Comparison of ENCODE assay signal across 23 mouse cellular contexts in genomic region chr3:53407145-53407544, GRCm38 (mm10). TPM values are rescaled to one million over a fixed set of nuclear protein-coding genes. Genes with fewer than 3 reads are reported as not detected.
DNase-seq lines count a peak whose midpoint lies in the region; ATAC-seq and TF ChIP-seq lines count a peak whose summit lies in the region.
"Had no signal": no experiment of that assay in that cellular context is flagged by ENCODE, and none has a peak within 500 bp of the region (broad histone marks: within the 10 kb centered on the region; RNA-seq: fewer than 3 reads in every experiment).

No protein-coding gene starts in this region.

- no peaks in the 10 kb centered on the region for H3K36me3 ChIP-seq in heart, postnatal 0 days (replicated peaks; ENCODE audit: control insufficient read depth, insufficient read depth, low read length)
- no peaks in the 10 kb centered on the region for H3K36me3 ChIP-seq in heart, embryonic 12.5 days
- no peaks in the 10 kb centered on the region for H3K36me3 ChIP-seq in liver, embryonic 11.5 days (ENCODE audit: control insufficient read depth, insufficient read depth, low read length)
- H3K36me3 ChIP-seq: forebrain, embryonic 12.5 days; heart, embryonic 13.5 days; hindbrain, embryonic 15.5 days; limb, embryonic 15.5 days; midbrain, embryonic 12.5 days; stomach, embryonic 15.5 days had no signal

- intact Hi-C loops in left cerebral cortex, postnatal 25 days (cut with DNase I), result no loop called here

- no peak for TF ChIP-seq EP300 in heart, postnatal 0 days (IDR thresholded peaks at IDR 0.05; ENCODE audit: low read depth)

- 11% methylated on average over 1 of the region's 1 CpGs for WGBS in heart, postnatal 0 days
- 38% methylated on average over 1 of the region's 1 CpGs for WGBS in heart, embryonic 12.5 days
- 77% methylated on average over 1 of the region's 1 CpGs for WGBS in liver, embryonic 11.5 days

- H3K4me2 ChIP-seq in heart, postnatal 0 days (ENCODE audit: low read depth, low read length), result no peak overlapping the region
- no peak overlapping the region for H3K4me2 ChIP-seq in heart, embryonic 12.5 days
- H3K4me2 ChIP-seq in liver, embryonic 11.5 days, result no peak overlapping the region
- H3K4me2 ChIP-seq: forebrain, embryonic 12.5 days; heart, embryonic 13.5 days; hindbrain, embryonic 15.5 days; limb, embryonic 15.5 days; midbrain, embryonic 12.5 days; stomach, embryonic 15.5 days had no signal

- TF ChIP-seq CTCF in heart, postnatal 0 days (IDR thresholded peaks at IDR 0.05; ENCODE audit: low read depth), result no peak

- no peaks in the 10 kb centered on the region for H3K4me1 ChIP-seq in heart, postnatal 0 days (ENCODE audit: control insufficient read depth, insufficient read depth)
- 0 out of 2 replicates have a peak, but pooled peaks cover 3% of the 10 kb centered on the region for H3K4me1 ChIP-seq in heart, embryonic 12.5 days (replicated peaks)
- no peaks in the 10 kb centered on the region for H3K4me1 ChIP-seq in liver, embryonic 11.5 days (replicated peaks; ENCODE audit: control insufficient read depth, insufficient read depth, low read length)
- H3K4me1 ChIP-seq: forebrain, embryonic 12.5 days; hindbrain, embryonic 15.5 days; limb, embryonic 15.5 days; midbrain, embryonic 12.5 days; stomach, embryonic 15.5 days had no signal

- H3K9me3 ChIP-seq in heart, postnatal 0 days (replicated peaks; ENCODE audit: control insufficient read depth, low read length), result no peaks in the 10 kb centered on the region
- H3K9me3 ChIP-seq in heart, embryonic 12.5 days (replicated peaks), result no peaks in the 10 kb centered on the region
- H3K9me3 ChIP-seq in liver, embryonic 11.5 days (ENCODE audit: control insufficient read depth, low read length), result no peaks in the 10 kb centered on the region
- H3K9me3 ChIP-seq: forebrain, embryonic 12.5 days; heart, embryonic 13.5 days; hindbrain, embryonic 15.5 days; limb, embryonic 15.5 days; midbrain, embryonic 12.5 days; stomach, embryonic 15.5 days had no signal

- no peak for DNase-seq in heart, postnatal 0 days (ENCODE audit: low spot score)
- DNase-seq in 3T3-L1 (ENCODE audit: low read depth, low spot score), result peak; percentile 60
- peak; percentile 15 for DNase-seq in R1 (ENCODE audit: low read depth, low spot score)
- peak; percentile 32 for DNase-seq in forelimb bud, embryonic 11.5 days (ENCODE audit: low read depth, low spot score)
- DNase-seq in left cerebral cortex, postnatal 25 days (ENCODE audit: low spot score in 2 of 2), result no peak
- DNase-seq in liver, embryonic 11.5 days (ENCODE audit: low spot score), result no peak
- DNase-seq: cerebellum, adult 2 months; heart, adult 11 months; heart, postnatal 36 days; kidney, postnatal 10 days; right cerebral cortex, postnatal 25 days; thymus, adult 18-20 months; thymus, postnatal 4 days had no signal

- 0 out of 2 replicates have a peak, but pooled peaks have one; percentile 62 for ATAC-seq in heart, postnatal 0 days (ENCODE audit: insufficient read depth, low read depth)
- ATAC-seq in heart, embryonic 12.5 days (ENCODE audit: insufficient number of reproducible peaks, low FRiP score), result no peak
- ATAC-seq in liver, embryonic 11.5 days (replicated peaks; ENCODE audit: low FRiP score), result no peak
- ATAC-seq: intestine, postnatal 0 days; lung, postnatal 0 days had no signal

- H3K27ac ChIP-seq in heart, postnatal 0 days (ENCODE audit: low read depth), result no peak overlapping the region
- H3K27ac ChIP-seq in heart, embryonic 12.5 days (ENCODE audit: poor library complexity, severe bottlenecking), result no peak overlapping the region
- no peak overlapping the region for H3K27ac ChIP-seq in liver, embryonic 11.5 days (ENCODE audit: low read depth, low read length)
- H3K27ac ChIP-seq: forebrain, embryonic 12.5 days; heart, embryonic 13.5 days; hindbrain, embryonic 15.5 days; layer of hippocampus, adult 2 months; limb, embryonic 15.5 days; midbrain, embryonic 12.5 days; stomach, embryonic 15.5 days had no signal

- no peak overlapping the region for H3K9ac ChIP-seq in heart, postnatal 0 days (replicated peaks; ENCODE audit: low read depth, low read length)
- no peak overlapping the region for H3K9ac ChIP-seq in heart, embryonic 12.5 days
- no peak overlapping the region for H3K9ac ChIP-seq in liver, embryonic 11.5 days (ENCODE audit: low read depth, low read length)
- H3K9ac ChIP-seq: forebrain, embryonic 12.5 days; heart, embryonic 13.5 days; hindbrain, embryonic 15.5 days; limb, embryonic 15.5 days; midbrain, embryonic 12.5 days; stomach, embryonic 15.5 days had no signal

- no peaks in the 10 kb centered on the region for H3K27me3 ChIP-seq in heart, postnatal 0 days (ENCODE audit: control insufficient read depth, insufficient read depth, low read length)
- no peaks in the 10 kb centered on the region for H3K27me3 ChIP-seq in heart, embryonic 12.5 days (replicated peaks)
- no peaks in the 10 kb centered on the region for H3K27me3 ChIP-seq in liver, embryonic 11.5 days (replicated peaks; ENCODE audit: control insufficient read depth, insufficient read depth, low read length)
- H3K27me3 ChIP-seq: forebrain, embryonic 12.5 days; heart, embryonic 13.5 days; hindbrain, embryonic 15.5 days; limb, embryonic 15.5 days; midbrain, embryonic 12.5 days; stomach, embryonic 15.5 days had no signal

- H3K4me3 ChIP-seq in heart, postnatal 0 days (ENCODE audit: low read depth, low read length), result no peak overlapping the region
- no peak overlapping the region for H3K4me3 ChIP-seq in heart, embryonic 12.5 days
- H3K4me3 ChIP-seq in liver, embryonic 11.5 days (ENCODE audit: low read depth, low read length), result no peak overlapping the region
- H3K4me3 ChIP-seq: forebrain, embryonic 12.5 days; heart, embryonic 13.5 days; hindbrain, embryonic 15.5 days; layer of hippocampus, adult 2 months; limb, embryonic 15.5 days; midbrain, embryonic 12.5 days; stomach, embryonic 15.5 days had no signal

RNA-seq across cellular contexts. Expression of gene Nhlrc3, which starts 56.0 kb away (rescaled TPM):
- 4.9 and 5.1 TPM in 2 replicates for total RNA-seq in heart, postnatal 0 days (2014; rRNA removed; ENCODE audit: low replicate concordance)
- polyA plus RNA-seq in heart, postnatal 0 days (2015; fragmentation: Nextera tagmentation; extraction: Ambion mirVana), result 4.0 and 4.2 TPM in 2 replicates
- polyA plus RNA-seq in heart, embryonic 12.5 days (2016; fragmentation: Nextera tagmentation; extraction: Ambion mirVana), result 9.2 and 9.7 TPM in 2 replicates
- 1 to 10 TPM; 9.5 to 9.8 TPM for total RNA-seq in left cerebral cortex, postnatal 25 days (2021)
- polyA plus RNA-seq in liver, embryonic 11.5 days (2014; fragmentation: Nextera tagmentation; extraction: Ambion mirVana), result 6.8 and 9.5 TPM in 2 replicates

RNA-seq across cellular contexts. Expression of gene Proser1, which starts 56.3 kb away (rescaled TPM):
- 2.4 and 4.3 TPM in 2 replicates for total RNA-seq in heart, postnatal 0 days (2014; rRNA removed; ENCODE audit: low replicate concordance)
- polyA plus RNA-seq in heart, postnatal 0 days (2015; fragmentation: Nextera tagmentation; extraction: Ambion mirVana), result 8.2 and 8.6 TPM in 2 replicates
- 15.3 and 19.6 TPM in 2 replicates for polyA plus RNA-seq in heart, embryonic 12.5 days (2016; fragmentation: Nextera tagmentation; extraction: Ambion mirVana)
- total RNA-seq in left cerebral cortex, postnatal 25 days (2021), result 10 to 100 TPM; 19.1 to 23.7 TPM
- polyA plus RNA-seq in liver, embryonic 11.5 days (2014; fragmentation: Nextera tagmentation; extraction: Ambion mirVana), result 15.0 and 17.9 TPM in 2 replicates

Comparison
In these comparisons a context has a peak if more than half of its experiments do, and no peak if none do; other contexts are left out.
1. DNase-seq: peak in 3T3-L1 (single experiment), R1 (single experiment) and forelimb bud, embryonic 11.5 days (single experiment); none in heart, postnatal 0 days (single experiment), left cerebral cortex, postnatal 25 days (0 of 2) and liver, embryonic 11.5 days (single experiment).